Mouse (Mus musculus) heart, adult 2 months (tissue): ENCODE results near the gene Hist1h2be. TPM values are rescaled to one million over a fixed set of nuclear protein-coding genes. Genes with fewer than 3 reads are reported as not detected.
A peak's percentile ranks its signal among the peaks of the same experiment; 100 is the strongest.
"Not testable (repeated sequence)": the region's sequence is repeated elsewhere in the genome, so short reads cannot be mapped to it uniquely, and the experiment has no call there.

Source experiments
- DNase-seq, 2 experiments: peaks; one replicate each; pipeline ENCODE4 v3.0.0; 2021
- H3K27ac ChIP-seq: fragments of 200-600 bp; 2 replicates; pipeline ENCODE4 v1.8.1; 2022
- H3K27me3 ChIP-seq: fragments of 200-500 bp; 2 replicates; pipeline ENCODE4 v1.6.1; 2012; ENCODE audit warnings: mild to moderate bottlenecking, low read length, inconsistent platforms, mixed read lengths; ENCODE audit not compliant: control insufficient read depth, insufficient read depth
- H3K36me3 ChIP-seq: fragments of 200-500 bp; 2 replicates; pipeline ENCODE4 v1.6.1; 2012; ENCODE audit warnings: low read length, inconsistent platforms; ENCODE audit not compliant: control insufficient read depth, insufficient read depth
- H3K4me1 ChIP-seq: fragments of 200-500 bp; 2 replicates; pipeline ENCODE4 v1.6.1; 2011; ENCODE audit warnings: low read length; ENCODE audit not compliant: control insufficient read depth, insufficient read depth
- H3K4me3 ChIP-seq: fragments of 200-600 bp; 2 replicates; pipeline ENCODE4 v1.8.1; 2022
- H3K79me2 ChIP-seq: fragments of 200-500 bp; replicated peaks from 2 replicates; pipeline ENCODE4 v1.6.1; 2012; ENCODE audit warnings: mild to moderate bottlenecking, inconsistent platforms, low read length, moderate library complexity, mixed read lengths; ENCODE audit not compliant: control insufficient read depth, insufficient read depth
- H3K9ac ChIP-seq: fragments of 200-500 bp; 2 replicates; pipeline ENCODE4 v1.6.1; 2012; ENCODE audit warnings: low read depth, mild to moderate bottlenecking, control low read depth, inconsistent platforms, low read length, mixed read lengths
- CTCF ChIP-seq: fragments of 200-600 bp; IDR thresholded peaks from 2 replicates; pipeline ENCODE4 v1.8.1; 2022; ENCODE audit warnings: antibody characterized with exemption, mild to moderate bottlenecking, moderate library complexity
- EP300 ChIP-seq: fragments of 200-500 bp; IDR thresholded peaks from 2 replicates; pipeline ENCODE4 v1.6.1; 2011; ENCODE audit warnings: low read depth, low read length, control low read depth; ENCODE audit not compliant: insufficient read depth
- POLR2A ChIP-seq: fragments of 200-500 bp; IDR thresholded peaks from 2 replicates; pipeline ENCODE4 v1.6.1; 2011; ENCODE audit warnings: mild to moderate bottlenecking, low read depth, low read length, control low read depth; ENCODE audit not compliant: insufficient read depth
- WGBS: fragments of 180-500 bp; shearing (Covaris S2); methylation state at CpG from one replicate; pipeline ENCODE4 v1.1.7; 2018; 5-methylcytosine and 5-hydroxymethylcytosine counted together
- intact Hi-C: fragments of 180-260 bp; cut with DNase I; formaldehyde crosslinking; loops from one replicate; pipeline ENCODE4 v1.15.1; 2025
- polyA plus RNA-seq: library from polyadenylated mRNA; depleted of rRNA; stranded (reverse); fragments of >200 nt; gene quantifications from 2 replicates; pipeline ENCODE4 v1.2.3, GENCODE M21; 2012
- total RNA-seq, 2 experiments: library from RNA; stranded (reverse); gene quantifications; 2 replicates each; pipeline ENCODE4 v1.2.3; 2021

The Hist1h2be gene
- total and polyA plus RNA-seq, 3 experiments = 2.4 to 9.8 (median 8.8) TPM

DNA sequence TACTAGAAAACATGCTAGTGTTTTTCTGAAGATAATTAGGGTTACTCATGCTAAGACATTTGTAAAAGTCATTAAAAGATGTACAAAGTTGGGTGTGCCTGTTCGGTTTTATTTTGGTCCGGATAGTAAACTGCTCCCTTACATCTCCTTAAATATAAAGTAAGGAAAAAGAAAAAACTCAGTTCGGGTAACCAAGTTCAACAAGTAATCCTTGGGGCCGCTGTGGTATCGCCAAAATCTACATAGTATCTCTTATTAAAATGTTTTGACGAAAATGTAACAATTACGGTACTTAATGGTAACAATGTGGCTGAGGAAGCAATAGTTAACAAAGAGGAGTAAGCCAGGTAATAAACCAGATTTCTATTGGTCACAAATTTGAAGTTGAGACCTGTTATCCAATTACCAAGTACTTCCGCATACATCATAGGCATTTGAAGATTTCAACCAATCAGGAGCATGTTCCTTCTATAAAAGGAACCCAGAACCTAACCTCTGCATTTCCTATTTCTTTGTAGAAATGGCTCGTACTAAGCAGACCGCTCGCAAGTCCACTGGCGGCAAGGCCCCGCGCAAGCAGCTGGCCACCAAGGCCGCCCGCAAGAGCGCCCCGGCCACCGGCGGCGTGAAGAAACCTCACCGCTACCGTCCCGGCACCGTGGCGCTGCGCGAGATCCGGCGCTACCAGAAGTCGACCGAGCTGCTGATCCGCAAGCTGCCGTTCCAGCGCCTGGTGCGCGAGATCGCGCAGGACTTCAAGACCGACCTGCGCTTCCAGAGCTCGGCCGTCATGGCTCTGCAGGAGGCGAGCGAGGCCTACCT lies 76.7 kb downstream of the Hist1h2be start, which contains the start of gene Hist1h3f:
Hist1h3f (plus strand) TSS at position 88 of the 822 bp plus-strand sequence.
- TF ChIP-seq CTCF = no peak
- peak; percentile 95 for TF ChIP-seq POLR2A
- no peak for TF ChIP-seq EP300
- intact Hi-C loops = loop anchor here (2.0 kb wide), 1 partner anchor 13 kb away; the partner anchor contains the start of gene Hist1h4h
- H3K4me1 ChIP-seq = no peaks in the 10 kb centered on the region; the same call in 1 of the 2 replicates
- H3K27ac ChIP-seq = peak within 1 kb of the TSS; percentile 84
- no peaks in the 10 kb centered on the region for H3K36me3 ChIP-seq
- peak within 1 kb of the TSS; percentile 95 for H3K9ac ChIP-seq
- peak; percentile 78 to 80 for DNase-seq
- WGBS = under 1% methylated on average over 30 of the region's 45 CpGs
- H3K79me2 ChIP-seq = no peaks in the 10 kb centered on the region
- H3K27me3 ChIP-seq = no peaks in the 10 kb centered on the region
- peak within 1 kb of the TSS; percentile 81 for H3K4me3 ChIP-seq

DNA sequence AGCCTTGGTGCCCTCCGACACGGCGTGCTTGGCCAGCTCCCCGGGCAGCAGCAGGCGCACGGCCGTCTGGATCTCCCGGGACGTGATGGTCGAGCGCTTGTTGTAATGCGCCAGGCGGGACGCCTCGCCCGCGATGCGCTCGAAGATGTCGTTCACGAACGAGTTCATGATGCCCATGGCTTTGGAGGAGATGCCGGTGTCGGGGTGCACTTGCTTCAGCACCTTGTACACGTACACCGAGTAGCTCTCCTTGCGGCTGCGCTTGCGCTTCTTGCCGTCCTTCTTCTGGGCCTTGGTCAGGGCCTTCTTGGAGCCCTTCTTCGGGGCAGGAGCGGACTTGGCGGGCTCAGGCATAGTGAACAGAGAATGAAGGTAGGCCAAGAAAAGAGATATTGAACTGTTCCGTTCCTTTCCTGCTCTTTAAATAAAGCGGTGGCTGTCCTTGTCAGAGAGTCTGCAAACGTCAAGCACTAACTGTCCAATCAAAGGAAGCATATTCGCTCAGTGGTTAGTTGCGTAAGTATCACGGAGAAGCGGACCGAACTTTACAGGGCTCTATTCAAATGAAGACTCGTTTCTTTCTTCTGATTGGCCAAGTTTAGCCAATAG lies 77.8 kb downstream of the Hist1h2be start, which contains the start of gene Hist1h2bh:
Hist1h2bh (minus strand) TSS at position 394 of the 609 bp plus-strand sequence.
- peak; percentile 65 for TF ChIP-seq POLR2A
- Histone ChIP-seq H3K27ac (peak within 1 kb of the TSS; percentile 84), H3K4me3 (peak within 1 kb of the TSS; percentile 81), H3K9ac (peak within 1 kb of the TSS; percentile 54)
- H3K36me3 ChIP-seq, H3K4me1 ChIP-seq, H3K79me2 ChIP-seq, H3K27me3 ChIP-seq, intact Hi-C loops: not testable (repeated sequence)
- DNase-seq = peak; percentile 69 to 79
- WGBS = under 1% methylated on average over 42 of the region's 42 CpGs

DNA sequence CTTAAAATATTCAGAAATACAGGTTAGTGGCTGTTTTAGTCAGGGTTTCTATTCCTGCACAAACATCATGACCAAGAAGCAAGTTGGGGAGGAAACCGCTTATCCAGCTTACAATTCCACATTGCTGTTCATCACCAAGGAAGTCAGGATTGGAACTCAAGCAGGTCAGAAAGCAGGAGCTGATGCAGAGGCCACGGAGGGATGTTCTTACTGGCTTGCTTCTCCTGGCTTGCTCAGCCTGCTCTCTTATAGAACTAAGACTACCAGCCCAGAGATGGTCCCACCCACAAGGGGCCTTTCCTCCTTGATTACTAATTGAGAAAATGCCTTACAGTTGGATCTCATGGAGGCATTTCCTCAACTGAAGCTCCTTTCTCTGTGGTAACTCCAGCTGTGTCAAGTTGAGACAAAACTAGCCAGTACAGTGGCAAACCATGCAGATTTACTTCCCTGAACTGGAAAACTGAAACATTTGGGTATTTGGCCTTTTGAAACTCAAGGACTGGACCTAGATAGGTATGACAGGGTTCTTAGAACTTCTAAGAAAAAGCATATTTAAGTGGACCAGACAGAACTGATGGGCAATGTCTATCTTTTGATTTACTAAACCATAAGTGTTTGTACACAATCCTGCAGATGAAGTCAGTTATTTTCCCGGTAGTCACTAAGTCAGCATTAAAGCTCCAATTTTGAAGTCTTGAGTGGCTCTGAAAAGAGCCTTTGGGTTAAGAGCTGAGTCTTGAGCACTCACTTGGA lies 78.5 kb downstream of the Hist1h2be start:
- H3K27me3 ChIP-seq, H3K79me2 ChIP-seq, H3K27ac ChIP-seq, intact Hi-C loops, H3K4me1 ChIP-seq, H3K36me3 ChIP-seq, DNase-seq: not testable (repeated sequence)
- Histone ChIP-seq H3K9ac (peak overlapping the region; percentile 54), H3K4me3 (peak overlapping the region; percentile 81)
- WGBS = 16% methylated on average over 3 of the region's 3 CpGs

DNA sequence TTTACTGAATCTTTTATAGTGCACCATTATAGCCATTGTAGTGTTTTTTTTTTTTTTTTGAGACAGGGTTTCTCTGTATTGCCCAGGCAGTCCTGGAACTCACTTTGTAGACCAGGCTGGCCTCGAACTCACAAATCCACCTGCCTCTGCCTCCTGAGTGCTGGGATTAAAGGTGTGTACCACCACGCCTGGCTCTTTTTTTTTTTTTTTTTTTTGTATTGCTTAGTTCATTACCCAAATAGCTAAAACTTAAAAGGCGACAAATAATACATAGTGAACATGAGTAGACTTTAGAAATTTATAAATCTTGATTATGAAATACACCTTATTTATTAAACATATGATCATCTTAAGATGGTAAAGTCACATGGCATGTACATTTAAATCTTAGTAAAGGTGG lies 79.4 kb downstream of the Hist1h2be start:
- no peak overlapping the region for H3K9ac ChIP-seq
- H3K27ac ChIP-seq = no peak overlapping the region
- WGBS = 89% methylated on average over 3 of the region's 3 CpGs
- no peaks in the 10 kb centered on the region for H3K36me3 ChIP-seq
- intact Hi-C loops = no loop called here
- H3K79me2 ChIP-seq = no peaks in the 10 kb centered on the region
- TF ChIP-seq EP300 (no peak), POLR2A (no peak), CTCF (no peak)
- no peak overlapping the region for H3K4me3 ChIP-seq
- H3K27me3 ChIP-seq = no peaks in the 10 kb centered on the region
- no peak for DNase-seq
- H3K4me1 ChIP-seq = no peaks in the 10 kb centered on the region; the same call in 1 of the 2 replicates

DNA sequence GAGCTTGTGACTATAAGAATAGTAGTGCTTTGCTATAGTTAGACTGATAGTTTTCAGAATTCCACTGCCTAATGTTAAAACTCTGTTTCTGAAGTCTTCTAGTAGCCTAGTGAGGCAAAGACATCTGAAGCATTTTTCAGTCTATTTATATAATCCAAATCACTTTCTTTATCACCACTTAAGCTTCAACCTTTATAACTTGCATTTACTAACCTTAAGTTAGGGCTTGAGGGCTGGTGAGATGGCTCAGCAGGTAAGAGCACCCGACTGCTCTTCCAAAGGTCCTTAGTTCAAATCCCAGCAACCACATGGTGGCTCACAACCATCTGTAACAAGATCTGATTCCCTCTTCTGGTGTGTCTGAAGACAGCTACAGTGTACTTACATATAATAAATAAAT lies 81.1 kb downstream of the Hist1h2be start:
- WGBS = 76% methylated on average over 1 of the region's 1 CpGs
- H3K27me3 ChIP-seq, H3K9ac ChIP-seq, H3K79me2 ChIP-seq, H3K4me1 ChIP-seq, intact Hi-C loops, DNase-seq, H3K4me3 ChIP-seq, H3K27ac ChIP-seq, H3K36me3 ChIP-seq: not testable (repeated sequence)

DNA sequence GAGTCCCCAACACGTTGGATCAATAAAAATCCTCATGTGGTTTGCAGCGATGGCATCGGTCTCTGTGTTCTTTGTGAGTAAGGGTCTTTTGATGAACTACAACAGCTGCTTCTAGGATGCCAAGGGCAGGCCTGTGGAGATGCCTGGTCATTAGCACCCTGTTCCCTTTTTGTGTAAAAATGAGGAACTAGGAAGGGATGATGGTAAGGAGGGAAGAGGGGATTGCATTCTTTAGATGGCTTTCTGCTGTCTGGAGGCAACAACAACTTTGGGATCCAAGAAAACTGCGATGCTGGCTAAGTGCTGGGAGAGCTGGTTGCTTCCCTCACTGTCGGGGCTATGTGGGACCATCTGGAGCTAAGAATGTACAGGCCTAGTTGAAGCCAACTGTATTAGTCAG lies 82.7 kb downstream of the Hist1h2be start:
- Histone ChIP-seq H3K4me3 (no peak overlapping the region), H3K79me2 (no peaks in the 10 kb centered on the region), H3K27ac (no peak overlapping the region), H3K9ac (no peak overlapping the region), H3K4me1 (no peaks in the 10 kb centered on the region; the same call in none of the 2 replicates), H3K27me3 (no peaks in the 10 kb centered on the region), H3K36me3 (peaks cover 7% of the 10 kb centered on the region)
- DNase-seq = no peak
- TF ChIP-seq POLR2A (no peak), CTCF (no peak), EP300 (no peak)
- intact Hi-C loops = no loop called here
- WGBS = 85% methylated on average over 5 of the region's 5 CpGs
